Mouse (Mus musculus): ENCODE results near the gene Tmem132c. TPM values are rescaled to one million over a fixed set of nuclear protein-coding genes. Genes with fewer than 3 reads are reported as not detected.

The Tmem132c gene
- polyA plus RNA-seq, 1 experiment from 2014 or later, result 21.1 TPM

- H3K9ac ChIP-seq (ENCODE audit: low read depth, low read length), result no peak overlapping the region
- WGBS, result 95% methylated on average over 7 of the region's 7 CpGs
- no peaks in the 10 kb centered on the region for H3K4me1 ChIP-seq (replicated peaks; ENCODE audit: control insufficient read depth, insufficient read depth, low read length)
- no peak overlapping the region for H3K27ac ChIP-seq (ENCODE audit: low read depth, low read length)
- H3K4me3 ChIP-seq (ENCODE audit: low read depth, low read length), result no peak overlapping the region
- H3K36me3 ChIP-seq (ENCODE audit: control insufficient read depth, insufficient read depth, low read length), result 0 out of 2 replicates have a peak, but pooled peaks cover 8% of the 10 kb centered on the region
- no peak for DNase-seq (ENCODE audit: low spot score)
- no peaks in the 10 kb centered on the region for H3K9me3 ChIP-seq (ENCODE audit: control insufficient read depth, low read length)
- no peak overlapping the region for H3K4me2 ChIP-seq (replicated peaks; ENCODE audit: low read depth, low read length)
- no peaks in the 10 kb centered on the region for H3K27me3 ChIP-seq (ENCODE audit: control insufficient read depth, insufficient read depth, low read length)
- no peak for ATAC-seq (ENCODE audit: low FRiP score)
Observed at GRCm38 (mm10) chr5:127596862-127597261, 355.3 kb downstream of the Tmem132c start.

GRCm38 (mm10) chr5:127602996-127603395, 361.4 kb downstream of the Tmem132c start:
- no peaks in the 10 kb centered on the region for H3K27me3 ChIP-seq (ENCODE audit: control insufficient read depth, insufficient read depth, low read length)
- H3K4me3 ChIP-seq (ENCODE audit: low read depth, low read length), result no peak overlapping the region
- ATAC-seq (ENCODE audit: low FRiP score) (no peak), DNase-seq (ENCODE audit: low spot score) (no peak)
- no peaks in the 10 kb centered on the region for H3K9me3 ChIP-seq (ENCODE audit: control insufficient read depth, low read length)
- H3K9ac ChIP-seq (ENCODE audit: low read depth, low read length), result no peak overlapping the region
- WGBS, result 96% methylated on average over 5 of the region's 5 CpGs
- no peak overlapping the region for H3K4me2 ChIP-seq (replicated peaks; ENCODE audit: low read depth, low read length)
- no peak overlapping the region for H3K27ac ChIP-seq (ENCODE audit: low read depth, low read length)
- 0 out of 2 replicates have a peak, but pooled peaks cover 3% of the 10 kb centered on the region for H3K36me3 ChIP-seq (ENCODE audit: control insufficient read depth, insufficient read depth, low read length)
- no peaks in the 10 kb centered on the region for H3K4me1 ChIP-seq (replicated peaks; ENCODE audit: control insufficient read depth, insufficient read depth, low read length)

- Histone ChIP-seq H3K4me3 (ENCODE audit: low read depth, low read length) (no peak overlapping the region), H3K9me3 (ENCODE audit: control insufficient read depth, low read length) (no peaks in the 10 kb centered on the region), H3K36me3 (ENCODE audit: control insufficient read depth, insufficient read depth, low read length) (no peaks in the 10 kb centered on the region), H3K4me2 (replicated peaks; ENCODE audit: low read depth, low read length) (no peak overlapping the region), H3K4me1 (replicated peaks; ENCODE audit: control insufficient read depth, insufficient read depth, low read length) (no peaks in the 10 kb centered on the region), H3K27ac (ENCODE audit: low read depth, low read length) (no peak overlapping the region), H3K9ac (ENCODE audit: low read depth, low read length) (no peak overlapping the region), H3K27me3 (ENCODE audit: control insufficient read depth, insufficient read depth, low read length) (no peaks in the 10 kb centered on the region)
- 93% methylated on average over 2 of the region's 2 CpGs for WGBS
- ATAC-seq (ENCODE audit: low FRiP score) (no peak), DNase-seq (ENCODE audit: low spot score) (no peak)
Observed at GRCm38 (mm10) chr5:127607507-127607906, 365.9 kb downstream of the Tmem132c start.

GRCm38 (mm10) chr5:127609191-127609714, 367.6 kb downstream of the Tmem132c start:
- Histone ChIP-seq H3K4me2 (replicated peaks; ENCODE audit: low read depth, low read length) (no peak overlapping the region), H3K4me3 (ENCODE audit: low read depth, low read length) (no peak overlapping the region), H3K27ac (ENCODE audit: low read depth, low read length) (no peak overlapping the region), H3K36me3 (ENCODE audit: control insufficient read depth, insufficient read depth, low read length) (no peaks in the 10 kb centered on the region), H3K27me3 (ENCODE audit: control insufficient read depth, insufficient read depth, low read length) (no peaks in the 10 kb centered on the region), H3K9ac (ENCODE audit: low read depth, low read length) (no peak overlapping the region), H3K4me1 (replicated peaks; ENCODE audit: control insufficient read depth, insufficient read depth, low read length) (no peaks in the 10 kb centered on the region), H3K9me3 (ENCODE audit: control insufficient read depth, low read length) (no peaks in the 10 kb centered on the region)
- 92% methylated on average over 7 of the region's 7 CpGs for WGBS
- no peak for DNase-seq (ENCODE audit: low spot score)
- no peak for ATAC-seq (ENCODE audit: low FRiP score)

GRCm38 (mm10) chr5:127610787-127611509, 369.3 kb downstream of the Tmem132c start:
- Histone ChIP-seq H3K36me3 (ENCODE audit: control insufficient read depth, insufficient read depth, low read length) (no peaks in the 10 kb centered on the region), H3K27ac (ENCODE audit: low read depth, low read length) (no peak overlapping the region), H3K4me2 (replicated peaks; ENCODE audit: low read depth, low read length) (no peak overlapping the region), H3K4me1 (replicated peaks; ENCODE audit: control insufficient read depth, insufficient read depth, low read length) (peaks cover 5% of the 10 kb centered on the region), H3K27me3 (ENCODE audit: control insufficient read depth, insufficient read depth, low read length) (no peaks in the 10 kb centered on the region), H3K9me3 (ENCODE audit: control insufficient read depth, low read length) (no peaks in the 10 kb centered on the region), H3K9ac (ENCODE audit: low read depth, low read length) (no peak overlapping the region), H3K4me3 (ENCODE audit: low read depth, low read length) (no peak overlapping the region)
- ATAC-seq (ENCODE audit: low FRiP score) (no peak), DNase-seq (ENCODE audit: low spot score) (no peak)
- WGBS, result 90% methylated on average over 6 of the region's 6 CpGs

- Histone ChIP-seq H3K4me2 (replicated peaks; ENCODE audit: low read depth, low read length) (no peak overlapping the region), H3K9ac (ENCODE audit: low read depth, low read length) (no peak overlapping the region), H3K9me3 (ENCODE audit: control insufficient read depth, low read length) (no peaks in the 10 kb centered on the region), H3K27ac (ENCODE audit: low read depth, low read length) (no peak overlapping the region), H3K36me3 (ENCODE audit: control insufficient read depth, insufficient read depth, low read length) (no peaks in the 10 kb centered on the region), H3K27me3 (ENCODE audit: control insufficient read depth, insufficient read depth, low read length) (no peaks in the 10 kb centered on the region), H3K4me3 (ENCODE audit: low read depth, low read length) (no peak overlapping the region), H3K4me1 (replicated peaks; ENCODE audit: control insufficient read depth, insufficient read depth, low read length) (peaks cover 6% of the 10 kb centered on the region)
- ATAC-seq (ENCODE audit: low FRiP score) (no peak), DNase-seq (ENCODE audit: low spot score) (no peak)
- WGBS, result 93% methylated on average over 1 of the region's 1 CpGs
Observed at GRCm38 (mm10) chr5:127611881-127612280, 370.3 kb downstream of the Tmem132c start.

- no peaks in the 10 kb centered on the region for H3K36me3 ChIP-seq (ENCODE audit: control insufficient read depth, insufficient read depth, low read length)
- no peak overlapping the region for H3K4me3 ChIP-seq (ENCODE audit: low read depth, low read length)
- no peak overlapping the region for H3K27ac ChIP-seq (ENCODE audit: low read depth, low read length)
- no peak overlapping the region for H3K4me2 ChIP-seq (replicated peaks; ENCODE audit: low read depth, low read length)
- ATAC-seq (ENCODE audit: low FRiP score) (no peak), DNase-seq (ENCODE audit: low spot score) (no peak)
- H3K27me3 ChIP-seq (ENCODE audit: control insufficient read depth, insufficient read depth, low read length), result no peaks in the 10 kb centered on the region
- H3K4me1 ChIP-seq (replicated peaks; ENCODE audit: control insufficient read depth, insufficient read depth, low read length), result peaks cover 6% of the 10 kb centered on the region
- H3K9me3 ChIP-seq (ENCODE audit: control insufficient read depth, low read length), result no peaks in the 10 kb centered on the region
- H3K9ac ChIP-seq (ENCODE audit: low read depth, low read length), result no peak overlapping the region
- WGBS, result 99% methylated on average over 6 of the region's 6 CpGs
Observed at GRCm38 (mm10) chr5:127612397-127612796, 370.8 kb downstream of the Tmem132c start.

Data from hindbrain, embryonic 11.5 days (tissue).